Mouse (Mus musculus): ENCODE data around the gene Arhgap17.

Gene Arhgap17

GRCm38 (mm10) chr7:123401121-123401520 is 31.4 kb upstream of the Arhgap17 start:
- H3K4me3 ChIP-seq (replicated peaks; ENCODE audit: low read length), result no peak overlapping the region
- peaks cover 18% of the 10 kb centered on the region for H3K4me1 ChIP-seq (replicated peaks; ENCODE audit: low read depth, low read length)
- H3K9me3 ChIP-seq (ENCODE audit: low read length), result no peaks in the 10 kb centered on the region
- no peak for TF ChIP-seq POU5F1 (IDR thresholded peaks at IDR 0.05; ENCODE audit: borderline replicate concordance, low read length)
- no peak for TF ChIP-seq CTCF (conservative IDR thresholded peaks at IDR 0.05; ENCODE audit: low read length)
- H3K27me3 ChIP-seq (ENCODE audit: insufficient read depth, low read length), result no peaks in the 10 kb centered on the region
- peaks cover 62% of the 10 kb centered on the region for H3K36me3 ChIP-seq (ENCODE audit: insufficient read depth, low read length)

GRCm38 (mm10) chr7:123399286-123399685 is 29.6 kb upstream of the Arhgap17 start:
- H3K27me3 ChIP-seq (ENCODE audit: insufficient read depth, low read length), result no peaks in the 10 kb centered on the region
- no peak overlapping the region for H3K4me3 ChIP-seq (replicated peaks; ENCODE audit: low read length)
- peaks cover 26% of the 10 kb centered on the region for H3K4me1 ChIP-seq (replicated peaks; ENCODE audit: low read depth, low read length)
- TF ChIP-seq POU5F1 (IDR thresholded peaks at IDR 0.05; ENCODE audit: borderline replicate concordance, low read length), result no peak
- no peak for TF ChIP-seq NANOG (IDR thresholded peaks at IDR 0.05; ENCODE audit: borderline replicate concordance, low read length)
- TF ChIP-seq CTCF (conservative IDR thresholded peaks at IDR 0.05; ENCODE audit: low read length), result no peak
- peaks cover 45% of the 10 kb centered on the region for H3K36me3 ChIP-seq (ENCODE audit: insufficient read depth, low read length)
- H3K9me3 ChIP-seq (ENCODE audit: low read length), result no peaks in the 10 kb centered on the region

GRCm38 (mm10) chr7:123398828-123399227 is 29.1 kb upstream of the Arhgap17 start:
- Histone ChIP-seq H3K4me1 (replicated peaks; ENCODE audit: low read depth, low read length) (peaks cover 26% of the 10 kb centered on the region), H3K9me3 (ENCODE audit: low read length) (no peaks in the 10 kb centered on the region), H3K36me3 (ENCODE audit: insufficient read depth, low read length) (peaks cover 44% of the 10 kb centered on the region), H3K27me3 (ENCODE audit: insufficient read depth, low read length) (no peaks in the 10 kb centered on the region), H3K4me3 (replicated peaks; ENCODE audit: low read length) (no peak overlapping the region)
- TF ChIP-seq CTCF (conservative IDR thresholded peaks at IDR 0.05; ENCODE audit: low read length) (peak; percentile 64), NANOG (IDR thresholded peaks at IDR 0.05; ENCODE audit: borderline replicate concordance, low read length) (no peak), POU5F1 (IDR thresholded peaks at IDR 0.05; ENCODE audit: borderline replicate concordance, low read length) (no peak)

GRCm38 (mm10) chr7:123397931-123398330 is 28.2 kb upstream of the Arhgap17 start:
- Histone ChIP-seq H3K4me1 (replicated peaks; ENCODE audit: low read depth, low read length) (peaks cover 26% of the 10 kb centered on the region), H3K27me3 (ENCODE audit: insufficient read depth, low read length) (no peaks in the 10 kb centered on the region), H3K4me3 (replicated peaks; ENCODE audit: low read length) (no peak overlapping the region), H3K36me3 (ENCODE audit: insufficient read depth, low read length) (peaks cover 45% of the 10 kb centered on the region), H3K9me3 (ENCODE audit: low read length) (no peaks in the 10 kb centered on the region)
- TF ChIP-seq POU5F1 (IDR thresholded peaks at IDR 0.05; ENCODE audit: borderline replicate concordance, low read length) (no peak), NANOG (IDR thresholded peaks at IDR 0.05; ENCODE audit: borderline replicate concordance, low read length) (no peak), CTCF (conservative IDR thresholded peaks at IDR 0.05; ENCODE audit: low read length) (no peak)

- H3K4me3 ChIP-seq (replicated peaks; ENCODE audit: low read length), result no peak overlapping the region
- no peaks in the 10 kb centered on the region for H3K27me3 ChIP-seq (ENCODE audit: insufficient read depth, low read length)
- TF ChIP-seq POU5F1 (IDR thresholded peaks at IDR 0.05; ENCODE audit: borderline replicate concordance, low read length), result no peak
- no peak for TF ChIP-seq CTCF (conservative IDR thresholded peaks at IDR 0.05; ENCODE audit: low read length)
- no peak for TF ChIP-seq NANOG (IDR thresholded peaks at IDR 0.05; ENCODE audit: borderline replicate concordance, low read length)
- H3K9me3 ChIP-seq (ENCODE audit: low read length), result no peaks in the 10 kb centered on the region
- peaks cover 26% of the 10 kb centered on the region for H3K4me1 ChIP-seq (replicated peaks; ENCODE audit: low read depth, low read length)
- peaks cover 45% of the 10 kb centered on the region for H3K36me3 ChIP-seq (ENCODE audit: insufficient read depth, low read length)
Observed at GRCm38 (mm10) chr7:123397369-123397768, 27.7 kb upstream of the Arhgap17 start.

GRCm38 (mm10) chr7:123396900-123397299 is 27.2 kb upstream of the Arhgap17 start:
- TF ChIP-seq POU5F1 (IDR thresholded peaks at IDR 0.05; ENCODE audit: borderline replicate concordance, low read length) (no peak), NANOG (IDR thresholded peaks at IDR 0.05; ENCODE audit: borderline replicate concordance, low read length) (no peak)
- Histone ChIP-seq H3K9me3 (ENCODE audit: low read length) (no peaks in the 10 kb centered on the region), H3K4me1 (replicated peaks; ENCODE audit: low read depth, low read length) (peaks cover 26% of the 10 kb centered on the region), H3K27me3 (ENCODE audit: insufficient read depth, low read length) (no peaks in the 10 kb centered on the region), H3K36me3 (ENCODE audit: insufficient read depth, low read length) (peaks cover 45% of the 10 kb centered on the region), H3K4me3 (replicated peaks; ENCODE audit: low read length) (no peak overlapping the region)

GRCm38 (mm10) chr7:123394271-123394670 is 24.6 kb upstream of the Arhgap17 start:
- H3K36me3 ChIP-seq (ENCODE audit: insufficient read depth, low read length), result peaks cover 42% of the 10 kb centered on the region
- H3K4me3 ChIP-seq (replicated peaks; ENCODE audit: low read length), result no peak overlapping the region
- no peaks in the 10 kb centered on the region for H3K27me3 ChIP-seq (ENCODE audit: insufficient read depth, low read length)
- H3K4me1 ChIP-seq (replicated peaks; ENCODE audit: low read depth, low read length), result peaks cover 26% of the 10 kb centered on the region
- TF ChIP-seq NANOG (IDR thresholded peaks at IDR 0.05; ENCODE audit: borderline replicate concordance, low read length), result no peak
- TF ChIP-seq CTCF (conservative IDR thresholded peaks at IDR 0.05; ENCODE audit: low read length), result no peak
- TF ChIP-seq POU5F1 (IDR thresholded peaks at IDR 0.05; ENCODE audit: borderline replicate concordance, low read length), result no peak
- no peaks in the 10 kb centered on the region for H3K9me3 ChIP-seq (ENCODE audit: low read length)

GRCm38 (mm10) chr7:123389686-123390280 is 20.1 kb upstream of the Arhgap17 start:
- no peaks in the 10 kb centered on the region for H3K9me3 ChIP-seq (ENCODE audit: low read length)
- H3K36me3 ChIP-seq (ENCODE audit: insufficient read depth, low read length), result peaks cover 79% of the 10 kb centered on the region
- TF ChIP-seq CTCF (conservative IDR thresholded peaks at IDR 0.05; ENCODE audit: low read length), result no peak
- TF ChIP-seq NANOG (IDR thresholded peaks at IDR 0.05; ENCODE audit: borderline replicate concordance, low read length), result no peak
- TF ChIP-seq POU5F1 (IDR thresholded peaks at IDR 0.05; ENCODE audit: borderline replicate concordance, low read length), result no peak
- no peaks in the 10 kb centered on the region for H3K27me3 ChIP-seq (ENCODE audit: insufficient read depth, low read length)
- H3K4me3 ChIP-seq (replicated peaks; ENCODE audit: low read length), result no peak overlapping the region
- H3K4me1 ChIP-seq (replicated peaks; ENCODE audit: low read depth, low read length), result peaks cover 7% of the 10 kb centered on the region; the same call in 1 of the 2 replicates

Data from E14TG2a.4 (cell line).